Mouse (Mus musculus): ENCODE results near the gene Gm266. TPM values are rescaled to one million over a fixed set of nuclear protein-coding genes. Genes with fewer than 3 reads are reported as not detected.

Gene Gm266
- polyA plus RNA-seq, 1 experiment from 2014 or later = 1.9 TPM

- TF ChIP-seq CTCF (IDR thresholded peaks at IDR 0.05) (no peak), EP300 (IDR thresholded peaks at IDR 0.05) (no peak)
These were observed 9.3 kb upstream of the Gm266 start for GRCm38 (mm10) chr12:111494931-111495330.

GRCm38 (mm10) chr12:111489261-111489865 is 3.7 kb upstream of the Gm266 start:
- WGBS = 62% methylated on average over 11 of the region's 11 CpGs
- no peak overlapping the region for H3K27ac ChIP-seq (ENCODE audit: low read length)
- H3K4me3 ChIP-seq (ENCODE audit: low read depth, low read length) = no peak overlapping the region
- DNase-seq (ENCODE audit: low spot score) = no peak
- no peaks in the 10 kb centered on the region for H3K4me1 ChIP-seq (ENCODE audit: insufficient read depth, low read depth, low read length)
- H3K9ac ChIP-seq (replicated peaks; ENCODE audit: low read depth) = no peak overlapping the region
- H3K9me3 ChIP-seq (ENCODE audit: low read length) = no peaks in the 10 kb centered on the region
- TF ChIP-seq EP300 (IDR thresholded peaks at IDR 0.05) (no peak), CTCF (IDR thresholded peaks at IDR 0.05) (no peak)
- H3K27me3 ChIP-seq (replicated peaks; ENCODE audit: insufficient read depth, low read length) = peaks cover 15% of the 10 kb centered on the region
- ATAC-seq = no peak
- no peak overlapping the region for H3K4me2 ChIP-seq (replicated peaks; ENCODE audit: low read depth, low read length)
- H3K36me3 ChIP-seq (ENCODE audit: insufficient read depth, low read length) = no peaks in the 10 kb centered on the region

More at GRCm38 (mm10) chr12:111494931-111495330, 9.3 kb upstream of the Gm266 start:
- DNase-seq (ENCODE audit: low spot score) (no peak), ATAC-seq (no peak)
- Histone ChIP-seq H3K4me1 (ENCODE audit: insufficient read depth, low read depth, low read length) (no peaks in the 10 kb centered on the region), H3K4me3 (ENCODE audit: low read depth, low read length) (no peak overlapping the region), H3K4me2 (replicated peaks; ENCODE audit: low read depth, low read length) (no peak overlapping the region), H3K36me3 (ENCODE audit: insufficient read depth, low read length) (no peaks in the 10 kb centered on the region), H3K9ac (replicated peaks; ENCODE audit: low read depth) (no peak overlapping the region), H3K27me3 (replicated peaks; ENCODE audit: insufficient read depth, low read length) (no peaks in the 10 kb centered on the region), H3K9me3 (ENCODE audit: low read length) (no peaks in the 10 kb centered on the region), H3K27ac (ENCODE audit: low read length) (no peak overlapping the region)
- WGBS = 67% methylated on average over 4 of the region's 4 CpGs

- Histone ChIP-seq H3K4me1 (ENCODE audit: insufficient read depth, low read depth, low read length) (no peaks in the 10 kb centered on the region), H3K9me3 (ENCODE audit: low read length) (no peaks in the 10 kb centered on the region), H3K4me3 (ENCODE audit: low read depth, low read length) (peak overlapping the region; percentile 46; the same call in 1 of the 2 replicates), H3K9ac (replicated peaks; ENCODE audit: low read depth) (0 out of 2 replicates have a peak overlapping the region, but pooled peaks have one; percentile 3), H3K4me2 (replicated peaks; ENCODE audit: low read depth, low read length) (peak overlapping the region; percentile 74), H3K36me3 (ENCODE audit: insufficient read depth, low read length) (no peaks in the 10 kb centered on the region), H3K27me3 (replicated peaks; ENCODE audit: insufficient read depth, low read length) (peaks cover 20% of the 10 kb centered on the region), H3K27ac (ENCODE audit: low read length) (no peak overlapping the region)
- TF ChIP-seq EP300 (IDR thresholded peaks at IDR 0.05) = no peak
- TF ChIP-seq CTCF (IDR thresholded peaks at IDR 0.05) = no peak
- WGBS = 10% methylated on average over 12 of the region's 12 CpGs
- no peak for ATAC-seq
- no peak for DNase-seq (ENCODE audit: low spot score)
These were observed 832 bp upstream of the Gm266 start for GRCm38 (mm10) chr12:111486455-111486854.

GRCm38 (mm10) chr12:111485046-111485651 is 474 bp downstream of the Gm266 start:
- DNase-seq (ENCODE audit: low spot score) (no peak), ATAC-seq (no peak)
- Histone ChIP-seq H3K4me3 (ENCODE audit: low read depth, low read length) (peak overlapping the region; percentile 46), H3K9me3 (ENCODE audit: low read length) (no peaks in the 10 kb centered on the region), H3K27me3 (replicated peaks; ENCODE audit: insufficient read depth, low read length) (peaks cover 20% of the 10 kb centered on the region), H3K36me3 (ENCODE audit: insufficient read depth, low read length) (no peaks in the 10 kb centered on the region), H3K9ac (replicated peaks; ENCODE audit: low read depth) (no peak overlapping the region), H3K27ac (ENCODE audit: low read length) (no peak overlapping the region), H3K4me1 (ENCODE audit: insufficient read depth, low read depth, low read length) (no peaks in the 10 kb centered on the region), H3K4me2 (replicated peaks; ENCODE audit: low read depth, low read length) (peak overlapping the region; percentile 74)
- TF ChIP-seq EP300 (IDR thresholded peaks at IDR 0.05) = no peak
- no peak for TF ChIP-seq CTCF (IDR thresholded peaks at IDR 0.05)
- 3% methylated on average over 63 of the region's 63 CpGs for WGBS

GRCm38 (mm10) chr12:111479917-111480316 is 5.7 kb downstream of the Gm266 start:
- ATAC-seq (no peak), DNase-seq (ENCODE audit: low spot score) (peak; percentile 34)
- Histone ChIP-seq H3K9ac (replicated peaks; ENCODE audit: low read depth) (no peak overlapping the region), H3K4me3 (ENCODE audit: low read depth, low read length) (no peak overlapping the region), H3K27me3 (replicated peaks; ENCODE audit: insufficient read depth, low read length) (peaks cover 9% of the 10 kb centered on the region), H3K27ac (ENCODE audit: low read length) (no peak overlapping the region), H3K9me3 (ENCODE audit: low read length) (no peaks in the 10 kb centered on the region), H3K36me3 (ENCODE audit: insufficient read depth, low read length) (no peaks in the 10 kb centered on the region), H3K4me2 (replicated peaks; ENCODE audit: low read depth, low read length) (no peak overlapping the region), H3K4me1 (ENCODE audit: insufficient read depth, low read depth, low read length) (no peaks in the 10 kb centered on the region)
- WGBS = 63% methylated on average over 2 of the region's 2 CpGs
- TF ChIP-seq CTCF (IDR thresholded peaks at IDR 0.05) (peak; percentile 70), EP300 (IDR thresholded peaks at IDR 0.05) (no peak)

- H3K36me3 ChIP-seq (ENCODE audit: insufficient read depth, low read length) = no peaks in the 10 kb centered on the region
- H3K27me3 ChIP-seq (replicated peaks; ENCODE audit: insufficient read depth, low read length) = peaks cover under 1% of the 10 kb centered on the region; the same call in 1 of the 2 replicates
- no peak overlapping the region for H3K4me2 ChIP-seq (replicated peaks; ENCODE audit: low read depth, low read length)
- no peaks in the 10 kb centered on the region for H3K4me1 ChIP-seq (ENCODE audit: insufficient read depth, low read depth, low read length)
- H3K4me3 ChIP-seq (ENCODE audit: low read depth, low read length) = no peak overlapping the region
- H3K9me3 ChIP-seq (ENCODE audit: low read length) = no peaks in the 10 kb centered on the region
- no peak overlapping the region for H3K9ac ChIP-seq (replicated peaks; ENCODE audit: low read depth)
- no peak for TF ChIP-seq CTCF (IDR thresholded peaks at IDR 0.05)
- TF ChIP-seq EP300 (IDR thresholded peaks at IDR 0.05) = no peak
- DNase-seq (ENCODE audit: low spot score) (no peak), ATAC-seq (no peak)
- WGBS = 33% methylated on average over 5 of the region's 5 CpGs
- no peak overlapping the region for H3K27ac ChIP-seq (ENCODE audit: low read length)
These were observed 6.7 kb downstream of the Gm266 start for GRCm38 (mm10) chr12:111478924-111479323.
